9 mouse cellular contexts compared by ENCODE assay signal in the genomic region with DNA sequence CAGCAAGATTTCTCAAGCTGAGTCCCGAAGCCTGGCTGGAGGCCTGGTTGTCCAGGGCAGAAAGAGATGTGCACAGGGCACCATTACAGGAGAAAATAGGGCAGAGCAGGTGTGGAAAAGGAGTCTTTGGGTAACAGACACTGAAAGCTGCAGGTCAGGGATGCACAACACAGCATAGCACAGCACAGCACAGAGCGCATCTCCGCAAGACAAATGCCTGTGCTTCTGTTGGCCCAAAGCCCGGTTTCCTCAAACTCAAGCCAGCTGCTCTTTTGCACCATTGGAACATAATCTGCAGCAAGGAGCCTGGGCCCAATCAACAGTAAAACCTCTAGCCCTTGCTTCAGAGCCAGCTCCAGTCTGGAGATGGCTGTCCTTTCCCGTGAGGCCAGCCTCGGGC.
DNase-seq lines count a peak whose midpoint lies in the region; ATAC-seq and TF ChIP-seq lines count a peak whose summit lies in the region.
"Had no signal": no experiment of that assay in that cellular context is flagged by ENCODE, and none has a peak within 500 bp of the region (broad histone marks: within the 10 kb centered on the region; RNA-seq: fewer than 3 reads in every experiment).

No protein-coding gene starts in this region.

- no peak overlapping the region for H3K9ac ChIP-seq in kidney, embryonic 15.5 days

- ATAC-seq in kidney, embryonic 15.5 days (replicated peaks; ENCODE audit: low FRiP score), result no peak

- no peak overlapping the region for H3K4me2 ChIP-seq in kidney, embryonic 15.5 days

- no peak overlapping the region for H3K27ac ChIP-seq in kidney, embryonic 15.5 days
- H3K27ac ChIP-seq: macrophage had no signal

- no peak for TF ChIP-seq CTCF in brain, embryonic 14.5 days (IDR thresholded peaks at IDR 0.05; ENCODE audit: borderline replicate concordance, extremely low read depth, insufficient read depth, insufficient read length)

- DNase-seq in kidney, adult 11 months, result peak; percentile 13
- peak; percentile 90 for DNase-seq in brain, embryonic 14.5 days (ENCODE audit: low read depth)
- peak; percentile 60 to 72 for DNase-seq in frontal cortex, postnatal 36 days (ENCODE audit: low spot score in 2 of 2)
- DNase-seq in kidney, postnatal 36 days, result peak; percentile 37 to 62
- peak; percentile 23 for DNase-seq in lung, postnatal 36 days
- DNase-seq in thymus, postnatal 25 days, result no peak
- DNase-seq in embryo, embryonic 10.5 days (ENCODE audit: low spot score), result no peak

- no peak overlapping the region for H3K4me3 ChIP-seq in kidney, embryonic 15.5 days (replicated peaks)

- WGBS in kidney, embryonic 15.5 days, result 66% methylated on average over 6 of the region's 6 CpGs

- peaks cover 4% of the 10 kb centered on the region; the same call in 1 of the 2 replicates for H3K4me1 ChIP-seq in kidney, embryonic 15.5 days

- H3K9me3 ChIP-seq in kidney, embryonic 15.5 days (replicated peaks), result no peaks in the 10 kb centered on the region

- H3K27me3 ChIP-seq in kidney, embryonic 15.5 days, result peaks cover 14% of the 10 kb centered on the region

- H3K36me3 ChIP-seq in kidney, embryonic 15.5 days, result no peaks in the 10 kb centered on the region

- TF ChIP-seq POLR2A in brain, embryonic 14.5 days (IDR thresholded peaks at IDR 0.05; ENCODE audit: borderline replicate concordance, extremely low read depth, insufficient read depth, insufficient read length, poor library complexity, severe bottlenecking), result no peak

Comparison
In these comparisons a context has a peak if more than half of its experiments do, and no peak if none do; other contexts are left out.
1. DNase-seq: peak in kidney, adult 11 months (single experiment), brain, embryonic 14.5 days (single experiment), frontal cortex, postnatal 36 days (2 of 2), kidney, postnatal 36 days (2 of 2) and lung, postnatal 36 days (single experiment); none in thymus, postnatal 25 days (single experiment) and embryo, embryonic 10.5 days (single experiment).